Mouse (Mus musculus): ENCODE results near the gene Rplp2.

Rplp2 gene

DNA sequence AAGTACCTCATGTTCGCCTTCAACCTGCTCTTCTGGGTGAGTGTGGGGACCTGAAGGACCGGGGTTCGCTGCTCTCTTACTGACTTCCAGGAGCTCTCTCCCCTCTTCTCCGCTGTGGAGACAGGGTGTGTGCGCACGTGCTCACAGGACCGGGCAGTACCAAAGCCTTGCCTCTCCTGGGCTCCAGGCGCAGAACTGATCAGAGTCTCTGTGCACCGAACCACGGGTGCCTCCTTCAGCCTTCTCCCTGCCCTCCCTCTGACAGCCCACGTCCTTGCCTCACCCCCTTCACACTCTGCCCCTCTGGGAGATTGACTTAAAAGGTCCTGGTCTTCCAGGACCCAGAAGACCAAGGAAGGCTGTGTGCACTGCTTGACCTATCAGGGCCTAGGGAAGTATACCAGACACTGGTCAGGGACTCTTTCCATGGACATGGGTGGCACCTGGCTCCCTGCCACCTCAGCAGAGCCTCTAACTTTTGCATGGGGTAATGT is 35.4 kb downstream of the Rplp2 start:
- DNase-seq (ENCODE audit: low read depth) = no peak

DNA sequence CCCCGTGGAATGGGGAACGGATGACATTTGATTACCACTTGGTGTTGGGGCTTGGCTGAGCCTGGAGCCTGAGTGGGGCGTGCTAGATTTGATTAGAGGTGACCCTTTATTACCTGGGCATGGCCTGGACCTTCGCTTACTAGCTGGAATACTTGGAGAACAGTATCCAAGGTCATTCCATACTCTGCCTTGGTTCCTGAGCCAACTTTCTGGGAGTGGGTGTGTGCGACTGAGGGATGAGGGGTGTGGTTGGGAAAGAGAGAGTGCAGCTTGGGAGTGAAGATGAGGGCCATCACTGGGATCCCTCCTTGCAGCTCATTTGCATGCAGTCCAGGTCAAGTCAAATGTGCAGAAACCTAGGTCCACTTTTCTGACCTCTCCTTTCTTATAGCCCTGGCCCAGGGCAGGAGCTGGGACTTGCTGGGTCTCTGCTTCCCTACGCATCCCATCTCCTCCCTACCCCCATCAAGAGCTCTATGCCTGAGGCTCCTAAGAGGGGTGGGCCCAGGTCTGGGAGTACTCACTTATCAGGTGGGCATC is 36.0 kb downstream of the Rplp2 start:
- DNase-seq (ENCODE audit: low read depth) = no peak

DNA sequence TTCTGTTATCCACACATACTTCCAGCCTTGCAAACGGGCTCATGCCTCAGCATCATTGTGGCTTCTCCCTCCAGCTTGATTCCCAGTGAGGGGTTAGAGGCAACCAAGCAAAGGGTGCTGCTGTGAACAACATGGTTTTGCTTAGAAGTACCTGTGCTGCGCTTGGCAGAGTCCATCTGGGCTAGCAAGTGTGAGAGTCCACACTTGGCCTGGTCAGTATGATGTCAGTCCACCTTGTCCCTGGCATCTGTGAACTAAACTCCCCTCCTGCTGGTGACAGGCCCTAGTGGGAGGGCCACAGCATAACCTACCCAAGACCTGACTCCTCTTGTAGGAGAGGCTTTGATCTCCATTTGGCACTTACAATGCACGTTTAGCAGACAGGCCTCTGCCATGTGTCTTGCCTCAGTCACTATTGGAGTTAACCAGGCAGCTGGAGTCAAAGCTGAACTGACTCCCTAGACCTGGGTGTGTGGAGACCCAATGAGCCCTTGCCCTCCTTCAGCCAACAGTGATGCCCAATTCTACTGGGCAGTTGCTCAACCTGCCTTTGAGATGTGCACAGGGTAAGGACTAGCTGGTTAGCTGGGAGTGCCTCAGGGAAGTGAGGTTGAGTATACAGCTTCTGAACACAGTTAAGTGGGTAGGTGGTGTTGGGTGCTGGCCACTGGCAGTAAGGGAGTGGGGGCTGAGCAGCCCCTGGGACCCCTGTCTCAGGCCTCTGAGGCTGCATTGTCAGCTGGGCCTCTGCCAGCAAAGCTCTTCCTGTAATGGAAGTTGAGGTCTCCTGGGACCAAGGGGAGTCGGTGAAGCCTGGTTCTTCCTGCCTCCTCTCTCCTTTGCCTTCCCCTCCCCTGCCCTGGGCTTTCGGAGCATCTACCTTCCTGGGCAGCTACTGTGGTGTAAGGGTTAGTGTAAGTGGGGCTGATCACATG is 37.3 kb downstream of the Rplp2 start:
- DNase-seq (ENCODE audit: low read depth) = no peak

DNA sequence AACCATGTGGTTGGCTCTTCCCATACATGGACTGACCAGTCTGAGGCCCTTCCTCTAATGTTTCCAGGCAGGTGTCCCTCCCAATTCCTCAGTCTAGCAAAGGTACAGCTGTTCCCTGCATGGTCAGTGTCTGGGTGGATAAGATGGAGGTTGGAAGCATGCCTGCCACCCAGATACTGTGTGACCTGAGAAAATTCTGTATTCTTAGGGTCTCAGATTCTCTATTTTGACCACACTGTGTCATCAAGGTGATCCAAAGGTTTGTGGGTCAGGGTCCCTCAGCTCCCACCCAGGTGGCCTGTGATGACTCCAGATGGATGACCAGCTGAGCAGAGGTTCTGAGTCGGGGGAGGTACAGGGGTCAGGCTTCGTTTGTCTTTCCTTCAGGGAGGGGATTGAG is 38.0 kb downstream of the Rplp2 start:
- DNase-seq (ENCODE audit: low read depth) = no peak

DNA sequence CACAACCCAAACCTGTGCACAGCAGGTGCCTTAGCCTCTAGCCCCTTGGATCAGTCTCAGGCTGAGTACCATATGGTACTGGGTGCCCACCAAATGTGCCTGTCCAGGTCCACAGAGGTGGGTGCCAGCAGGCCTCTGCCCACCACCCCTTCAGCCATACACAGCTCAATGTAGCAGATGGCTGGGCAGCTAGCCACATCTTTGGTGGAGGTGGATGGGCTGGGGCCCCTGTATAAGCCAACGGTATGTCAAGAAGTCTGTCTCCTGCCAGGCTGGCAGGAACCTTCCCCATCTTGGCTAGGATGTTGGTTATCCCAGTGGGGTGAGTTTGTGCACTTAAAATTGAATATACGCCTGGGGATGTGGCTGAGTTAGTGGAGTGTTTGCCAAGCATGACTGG is 38.4 kb downstream of the Rplp2 start:
- no peak for DNase-seq (ENCODE audit: low read depth)

DNA sequence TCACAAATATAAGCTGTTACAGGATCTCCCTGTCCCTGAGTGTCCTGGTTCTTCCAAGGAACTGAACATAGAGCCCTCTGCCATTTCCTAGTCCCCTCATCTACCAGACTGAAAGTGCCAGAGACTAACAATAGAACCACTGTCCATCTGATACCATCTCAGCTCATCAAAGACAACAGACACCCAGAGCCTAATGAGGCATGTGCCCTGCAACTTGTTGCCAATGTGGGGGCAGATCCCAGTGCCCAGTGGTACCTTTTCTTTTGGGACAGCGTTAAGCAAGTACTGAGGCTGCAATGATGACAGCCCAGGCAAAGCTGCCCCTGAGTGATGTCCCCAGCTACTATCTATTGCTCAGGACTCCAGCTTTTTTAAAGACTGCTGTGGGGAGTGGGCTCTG is 39.1 kb downstream of the Rplp2 start:
- no peak for DNase-seq (ENCODE audit: low read depth)

DNA sequence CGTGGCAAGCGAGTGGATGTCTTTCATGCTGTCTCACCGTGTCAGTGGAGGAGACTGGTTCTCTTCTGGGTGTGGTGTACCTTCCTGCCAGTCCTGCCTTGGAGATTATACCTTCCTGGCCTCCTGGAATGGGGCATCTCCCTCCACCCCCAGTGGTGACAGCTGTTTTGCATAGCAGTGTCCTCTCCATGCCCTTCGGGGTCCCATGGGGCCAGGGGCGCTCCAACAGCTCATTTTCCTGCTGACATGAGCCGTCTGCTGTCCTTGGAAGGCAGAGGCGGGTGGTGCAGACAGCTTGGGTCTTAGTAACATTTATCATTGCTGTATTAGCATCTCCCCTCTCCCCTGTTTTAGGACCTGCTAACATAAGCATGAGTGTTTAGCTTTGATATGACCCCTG is 40.0 kb downstream of the Rplp2 start:
- DNase-seq (ENCODE audit: low read depth) = no peak

DNA sequence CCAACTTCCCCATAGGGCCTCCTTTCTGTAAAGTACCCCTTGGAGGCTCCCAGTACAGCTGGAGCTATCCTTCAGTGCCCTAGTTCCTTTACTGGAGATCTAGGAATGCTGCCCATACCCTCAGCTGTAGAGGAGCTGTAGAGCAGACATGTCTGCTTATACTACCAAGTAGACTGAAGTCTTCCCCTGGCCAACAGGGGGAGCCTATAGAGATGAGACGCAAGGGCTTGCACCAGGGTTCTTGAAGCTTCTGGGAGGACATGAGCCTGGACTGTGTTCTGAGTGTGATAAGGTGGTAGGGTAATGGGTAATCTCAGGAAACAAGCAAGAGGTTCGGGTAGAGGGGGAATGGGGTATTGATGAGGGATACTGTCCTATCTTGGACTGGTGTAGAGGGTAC is 44.0 kb downstream of the Rplp2 start:
- no peak for DNase-seq (ENCODE audit: low read depth)

DNA sequence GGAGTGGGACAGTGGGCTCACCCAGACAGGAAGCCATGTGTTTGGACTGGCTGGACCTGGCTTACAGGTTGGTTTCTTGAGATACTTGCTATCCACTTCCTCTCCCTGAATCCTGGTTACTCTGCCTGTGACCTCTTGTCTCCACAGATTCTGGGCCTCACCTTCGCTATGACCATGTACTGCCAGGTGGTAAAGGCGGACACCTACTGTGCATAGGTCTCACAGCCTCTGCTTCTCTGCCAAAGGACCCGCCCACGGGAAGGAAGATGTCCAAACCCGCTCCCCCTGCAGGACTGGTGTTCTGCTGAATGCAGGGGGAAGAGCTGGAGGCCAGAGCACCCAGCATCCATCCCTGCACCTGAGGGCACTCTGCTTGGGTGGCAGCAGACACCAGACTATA is 45.6 kb downstream of the Rplp2 start:
- DNase-seq (ENCODE audit: low read depth) = no peak

DNA sequence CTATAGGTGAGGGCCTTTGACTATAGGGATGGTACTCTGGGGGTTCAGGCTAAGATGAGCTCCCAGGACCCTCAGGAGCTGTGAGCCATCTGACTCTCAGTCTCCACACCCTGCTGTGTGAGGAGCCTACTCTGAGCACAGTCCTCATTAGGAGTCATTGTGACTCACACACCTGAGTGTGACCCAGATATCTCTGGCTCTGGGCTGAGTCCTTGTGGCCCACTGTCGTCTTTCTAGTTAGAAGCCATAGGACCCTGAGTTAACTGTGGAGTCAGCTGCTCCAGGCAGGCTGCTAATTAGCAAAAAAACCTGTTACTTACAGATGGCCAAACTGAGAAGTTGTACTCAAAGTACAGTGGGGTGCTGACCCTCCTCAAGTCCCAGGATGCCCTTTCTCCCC is 46.6 kb downstream of the Rplp2 start:
- no peak for DNase-seq (ENCODE audit: low read depth)

DNA sequence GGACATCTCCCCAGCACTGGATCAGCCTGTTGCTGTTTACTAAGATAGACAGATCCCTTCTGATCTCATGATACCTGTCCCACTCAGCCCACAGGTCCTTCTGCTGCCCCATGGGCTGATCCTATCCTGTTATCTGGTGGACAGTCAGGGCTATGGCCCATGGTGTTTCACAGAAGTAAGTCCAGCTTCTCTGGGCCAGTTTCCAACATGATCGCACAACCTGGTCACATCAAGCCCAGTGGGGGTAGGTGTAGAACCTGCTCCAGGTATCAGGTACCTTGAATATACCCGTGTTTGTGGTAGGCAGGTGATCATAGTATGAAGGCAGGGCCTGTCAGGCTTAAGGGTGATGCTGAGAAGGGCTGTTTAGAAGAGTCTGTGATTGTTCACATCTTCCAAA is 48.2 kb downstream of the Rplp2 start:
- DNase-seq (ENCODE audit: low read depth) = no peak

DNA sequence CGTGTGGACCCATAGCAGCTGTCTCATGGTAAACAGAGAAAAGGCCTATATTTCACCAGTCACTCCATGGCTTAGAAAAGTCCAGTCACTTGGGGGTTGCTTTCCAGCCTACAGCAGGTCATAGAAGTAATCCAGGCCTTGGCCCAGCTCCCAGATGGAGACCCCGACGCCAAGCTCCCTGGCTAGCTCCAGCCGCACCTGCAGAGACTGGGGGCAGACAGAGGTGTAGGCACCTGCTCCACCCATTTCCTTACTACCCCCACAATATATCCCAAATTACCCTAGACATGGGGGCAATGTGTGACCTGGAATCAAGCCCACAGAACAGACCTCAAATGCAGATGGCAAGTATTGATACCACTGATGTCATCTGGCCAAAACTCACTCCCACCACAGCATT is 48.8 kb downstream of the Rplp2 start:
- DNase-seq (ENCODE audit: low read depth) = no peak

DNA sequence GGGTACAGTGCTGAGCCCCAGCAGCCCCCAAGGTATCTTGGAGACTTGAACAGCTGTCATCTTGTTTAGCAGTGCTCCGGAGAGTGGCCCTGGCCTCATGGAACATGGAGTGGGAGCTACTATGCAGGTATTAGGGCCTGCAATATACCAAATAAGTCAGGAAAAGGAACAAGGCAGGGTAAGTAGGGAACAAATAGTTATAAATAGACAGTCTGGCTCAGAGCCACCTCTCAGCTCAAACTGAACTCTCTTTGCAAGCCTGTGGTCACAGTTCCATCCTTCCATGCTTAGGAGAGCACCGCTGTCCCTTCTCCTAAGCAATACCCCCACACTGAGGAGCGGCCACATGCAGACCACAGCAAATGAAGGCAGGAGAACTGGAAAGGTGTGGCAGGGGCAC is 50.4 kb downstream of the Rplp2 start:
- no peak for DNase-seq (ENCODE audit: low read depth)

Measured in c-Kit-positive CD71-positive TER-119-negative erythroid progenitor cells, embryonic 14.5 days (primary cell).